Mouse (Mus musculus) thymus, adult 2 months (tissue): Measurements from ENCODE around the gene Cphx3.
"Not testable (repeated sequence)": the region's sequence is repeated elsewhere in the genome, so short reads cannot be mapped to it uniquely, and the experiment has no call there.

ENCODE experiments used
- CTCF ChIP-seq: fragments of 200-500 bp; IDR thresholded peaks from 2 replicates; pipeline ENCODE4 v1.5.1; 2012; ENCODE audit warnings: mild to moderate bottlenecking, control low read depth, low read length, moderate library complexity, borderline replicate concordance; ENCODE audit not compliant: control insufficient read depth, poor library complexity, insufficient read depth; ENCODE audit errors: extremely low read depth
- POLR2A ChIP-seq: fragments of 200-500 bp; IDR thresholded peaks from 2 replicates; pipeline ENCODE4 v1.6.1; 2012; ENCODE audit warnings: mild to moderate bottlenecking, low read length, control low read depth, moderate library complexity; ENCODE audit not compliant: control insufficient read depth, poor library complexity, insufficient read depth; ENCODE audit errors: extremely low read depth

DNA sequence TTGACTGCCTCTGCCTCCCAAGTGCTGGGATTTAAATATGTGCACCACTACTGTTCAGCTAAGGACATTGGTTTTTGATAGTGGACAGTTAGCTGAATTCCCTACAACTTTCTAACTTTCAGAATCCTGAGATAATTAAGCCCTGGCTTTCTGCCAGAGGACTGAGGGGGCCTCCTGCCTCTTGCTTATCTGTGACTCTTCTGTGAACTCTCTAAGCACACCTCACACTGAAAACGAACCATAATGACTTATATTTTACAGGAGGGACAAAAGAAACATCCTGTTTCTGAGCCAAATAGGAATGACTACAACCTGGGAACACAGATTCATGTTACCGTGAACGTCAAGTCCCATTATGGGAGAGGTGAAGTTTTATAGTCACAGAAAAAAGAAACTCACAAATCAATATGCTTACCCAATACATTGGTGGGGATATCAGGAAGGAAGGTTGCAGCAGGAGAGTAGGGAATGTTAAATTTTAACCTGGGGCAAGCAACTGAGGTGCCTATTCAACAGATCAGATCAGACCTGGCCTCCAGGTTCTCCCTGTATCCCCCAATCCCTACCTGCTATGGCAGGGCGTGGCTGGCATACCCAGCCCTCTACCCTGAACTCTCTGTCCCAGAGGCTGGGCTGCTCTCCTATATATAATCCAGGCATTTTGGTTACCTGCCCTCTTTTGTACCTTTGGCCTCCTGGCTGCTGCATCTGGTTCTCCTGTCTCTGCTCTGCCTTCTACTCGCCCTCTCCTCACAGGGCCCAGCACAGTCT is 5.3 kb upstream of the Cphx3 start:
- not testable (repeated sequence) for TF ChIP-seq POLR2A, CTCF
